Mouse (Mus musculus) kidney, adult 18-20 months (tissue): ENCODE data around the gene Chil6.
A peak's percentile ranks its signal among the peaks of the same experiment; 100 is the strongest.

Source experiments
- DNase-seq: peaks from one replicate; pipeline ENCODE4 v3.0.0; 2021

Gene Chil6

DNA sequence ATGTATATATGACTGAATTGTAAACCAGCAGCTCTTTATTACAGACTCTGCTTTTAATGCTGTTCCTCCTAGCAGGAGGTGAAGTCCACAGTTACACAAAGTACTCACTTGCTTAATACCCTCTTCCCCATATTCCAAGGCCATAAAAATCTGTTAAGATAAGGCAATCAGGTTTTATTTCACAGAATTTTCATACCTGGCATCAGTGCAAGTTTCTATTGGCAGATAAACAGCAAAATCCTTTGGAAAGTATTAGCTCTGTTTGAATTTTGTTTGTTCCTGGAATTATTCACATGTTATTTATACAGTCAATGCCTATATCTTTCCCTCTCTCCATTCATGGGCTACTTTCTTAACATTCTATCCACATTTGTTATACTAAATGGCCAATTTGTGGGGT, at the start of gene Chil6:
Gene Chil6, minus strand, starts transcription at position 101 of the 400 bp plus-strand sequence.
- DNase-seq = no peak

DNA sequence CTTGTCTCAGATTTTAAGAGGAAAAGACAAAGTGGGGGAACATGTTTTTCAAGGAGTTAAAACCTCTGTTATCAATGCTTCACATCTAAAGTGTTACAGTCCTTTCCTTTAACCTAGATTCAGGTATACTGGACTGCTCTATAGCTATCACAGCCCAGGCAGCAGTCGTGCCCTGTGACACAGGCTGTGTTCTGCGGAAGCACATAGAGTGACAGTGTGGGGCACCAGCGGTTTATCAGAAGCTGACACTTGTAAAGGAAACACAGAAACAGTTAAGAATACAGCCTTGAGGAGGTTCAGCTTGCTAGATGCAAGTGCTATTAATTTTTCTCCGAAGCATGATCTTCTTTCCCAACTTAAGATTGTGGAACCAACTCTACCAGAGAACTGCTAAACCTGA, 46.6 kb upstream of the Chil6 start:
- no peak for DNase-seq

GRCm38 (mm10) chr3:106449567-106449966, 43.6 kb upstream of the Chil6 start:
- DNase-seq = no peak

GRCm38 (mm10) chr3:106448995-106449394, 43.0 kb upstream of the Chil6 start:
- no peak for DNase-seq

- peak; percentile 7 for DNase-seq
Observed at GRCm38 (mm10) chr3:106448571-106448970, 42.6 kb upstream of the Chil6 start.
